Mouse (Mus musculus): ENCODE data around the gene Etnk2. TPM values are rescaled to one million over a fixed set of nuclear protein-coding genes. Genes with fewer than 3 reads are reported as not detected.
A peak's percentile ranks its signal among the peaks of the same experiment; 100 is the strongest.

Gene Etnk2
- polyA plus RNA-seq, 1 experiment: 0.18 TPM

DNA sequence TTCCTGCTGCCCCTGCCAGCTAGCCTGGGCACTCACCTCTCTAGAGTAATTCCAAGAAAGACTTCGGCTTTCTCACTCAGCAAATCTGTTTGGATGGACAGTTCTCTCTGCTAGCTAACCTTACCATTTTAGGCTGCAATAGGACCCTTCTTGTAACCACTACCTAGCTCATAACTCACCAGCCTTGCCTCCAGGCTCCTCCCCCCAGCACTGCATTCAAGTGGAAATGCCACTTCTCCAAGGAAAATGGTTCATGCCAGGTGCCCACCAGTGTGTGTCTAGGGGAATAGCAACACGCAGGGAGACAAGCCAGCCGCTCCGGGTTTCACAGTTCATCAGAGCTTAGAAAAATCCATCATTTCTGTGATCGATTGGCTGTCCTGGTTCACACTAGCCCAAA, 14.2 kb downstream of the Etnk2 start:
- H3K4me1 ChIP-seq (replicated peaks; ENCODE audit: control insufficient read depth, insufficient read depth, low read length): no peaks in the 10 kb centered on the region
- H3K36me3 ChIP-seq (ENCODE audit: control insufficient read depth, insufficient read depth, low read length): no peaks in the 10 kb centered on the region
- no peak overlapping the region for H3K4me3 ChIP-seq (ENCODE audit: control insufficient read depth, insufficient read depth, low read length)
- no peak overlapping the region for H3K27ac ChIP-seq (ENCODE audit: control insufficient read depth, insufficient read depth, low read length)
- WGBS: 94% methylated on average over 5 of the region's 5 CpGs
- DNase-seq: no peak
- no peaks in the 10 kb centered on the region for H3K27me3 ChIP-seq (ENCODE audit: control insufficient read depth, insufficient read depth, low read length)
- TF ChIP-seq POLR2A (IDR thresholded peaks at IDR 0.05; ENCODE audit: control insufficient read depth, extremely low read depth, insufficient read depth, low read length, poor library complexity) (no peak), CTCF (IDR thresholded peaks at IDR 0.05; ENCODE audit: borderline replicate concordance, control insufficient read depth, extremely low read depth, insufficient read depth, low read length, poor library complexity) (no peak)

DNA sequence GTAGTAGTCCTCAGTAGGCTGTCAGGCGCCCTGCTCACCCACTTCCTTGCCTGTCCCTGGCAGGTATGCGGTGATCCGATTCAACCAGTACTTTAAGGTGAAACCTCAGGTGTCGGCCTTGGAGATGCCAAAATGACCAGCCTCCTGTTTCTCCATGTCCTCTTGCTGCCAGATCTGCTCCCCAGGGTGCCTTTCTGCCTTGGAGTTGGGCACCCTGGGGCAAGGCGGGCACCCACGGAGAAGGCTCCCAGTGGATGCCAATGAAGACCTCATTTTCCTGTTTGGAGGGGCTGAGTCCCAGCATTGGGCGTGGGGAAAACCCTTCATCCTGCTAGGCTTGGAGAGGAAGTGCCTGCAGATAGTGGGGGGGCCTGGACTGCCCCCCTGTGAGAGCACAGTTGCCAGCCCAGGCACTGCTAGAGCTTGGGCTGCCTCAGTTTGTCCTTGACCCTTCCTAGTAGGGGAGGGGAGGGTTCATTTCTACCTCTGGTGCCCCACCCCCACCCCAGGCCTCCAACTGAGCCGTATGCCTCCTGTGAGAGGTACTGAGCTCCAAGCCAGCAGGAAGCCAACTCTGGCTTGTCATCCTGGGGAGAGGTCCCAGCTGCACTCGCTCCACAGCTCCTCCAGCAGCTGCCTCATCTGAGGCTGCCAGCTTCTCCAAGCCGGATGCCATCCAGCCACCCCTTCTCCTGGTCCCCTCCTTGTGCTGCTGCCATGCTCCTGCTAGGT, 16.0 kb downstream of the Etnk2 start:
- DNase-seq: no peak
- no peaks in the 10 kb centered on the region for H3K27me3 ChIP-seq (ENCODE audit: control insufficient read depth, insufficient read depth, low read length)
- H3K4me1 ChIP-seq (replicated peaks; ENCODE audit: control insufficient read depth, insufficient read depth, low read length): no peaks in the 10 kb centered on the region
- 78% methylated on average over 10 of the region's 10 CpGs for whole genome bisulfite sequencing
- H3K27ac ChIP-seq (ENCODE audit: control insufficient read depth, insufficient read depth, low read length): no peak overlapping the region
- no peak for TF ChIP-seq CTCF (IDR thresholded peaks at IDR 0.05; ENCODE audit: borderline replicate concordance, control insufficient read depth, extremely low read depth, insufficient read depth, low read length, poor library complexity)
- no peak for TF ChIP-seq POLR2A (IDR thresholded peaks at IDR 0.05; ENCODE audit: control insufficient read depth, extremely low read depth, insufficient read depth, low read length, poor library complexity)
- H3K36me3 ChIP-seq (ENCODE audit: control insufficient read depth, insufficient read depth, low read length): no peaks in the 10 kb centered on the region
- H3K4me3 ChIP-seq (ENCODE audit: control insufficient read depth, insufficient read depth, low read length): no peak overlapping the region

DNA sequence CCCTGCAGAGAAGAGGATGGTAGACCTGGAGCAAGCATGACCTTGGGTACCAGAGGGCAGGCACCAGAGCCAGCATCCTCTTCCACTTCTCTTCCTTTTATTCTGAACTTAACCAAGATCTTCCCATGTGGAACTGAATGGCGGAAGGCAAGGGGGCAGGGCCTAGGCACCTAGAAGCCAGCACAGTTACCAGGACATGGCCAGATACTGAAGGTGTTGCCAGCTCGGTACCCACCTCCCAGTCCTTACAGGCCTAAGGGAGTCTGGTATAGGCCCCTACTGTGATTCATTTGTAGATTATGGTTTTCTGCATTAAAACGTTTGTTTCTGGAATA, 16.6 kb downstream of the Etnk2 start:
- Histone ChIP-seq H3K27me3 (ENCODE audit: control insufficient read depth, insufficient read depth, low read length) (no peaks in the 10 kb centered on the region), H3K4me1 (replicated peaks; ENCODE audit: control insufficient read depth, insufficient read depth, low read length) (no peaks in the 10 kb centered on the region), H3K4me3 (ENCODE audit: control insufficient read depth, insufficient read depth, low read length) (no peak overlapping the region), H3K36me3 (ENCODE audit: control insufficient read depth, insufficient read depth, low read length) (no peaks in the 10 kb centered on the region), H3K27ac (ENCODE audit: control insufficient read depth, insufficient read depth, low read length) (no peak overlapping the region)
- 94% methylated on average over 3 of the region's 3 CpGs for WGBS
- DNase-seq: no peak
- no peak for TF ChIP-seq CTCF (IDR thresholded peaks at IDR 0.05; ENCODE audit: borderline replicate concordance, control insufficient read depth, extremely low read depth, insufficient read depth, low read length, poor library complexity)
- TF ChIP-seq POLR2A (IDR thresholded peaks at IDR 0.05; ENCODE audit: control insufficient read depth, extremely low read depth, insufficient read depth, low read length, poor library complexity): no peak

DNA sequence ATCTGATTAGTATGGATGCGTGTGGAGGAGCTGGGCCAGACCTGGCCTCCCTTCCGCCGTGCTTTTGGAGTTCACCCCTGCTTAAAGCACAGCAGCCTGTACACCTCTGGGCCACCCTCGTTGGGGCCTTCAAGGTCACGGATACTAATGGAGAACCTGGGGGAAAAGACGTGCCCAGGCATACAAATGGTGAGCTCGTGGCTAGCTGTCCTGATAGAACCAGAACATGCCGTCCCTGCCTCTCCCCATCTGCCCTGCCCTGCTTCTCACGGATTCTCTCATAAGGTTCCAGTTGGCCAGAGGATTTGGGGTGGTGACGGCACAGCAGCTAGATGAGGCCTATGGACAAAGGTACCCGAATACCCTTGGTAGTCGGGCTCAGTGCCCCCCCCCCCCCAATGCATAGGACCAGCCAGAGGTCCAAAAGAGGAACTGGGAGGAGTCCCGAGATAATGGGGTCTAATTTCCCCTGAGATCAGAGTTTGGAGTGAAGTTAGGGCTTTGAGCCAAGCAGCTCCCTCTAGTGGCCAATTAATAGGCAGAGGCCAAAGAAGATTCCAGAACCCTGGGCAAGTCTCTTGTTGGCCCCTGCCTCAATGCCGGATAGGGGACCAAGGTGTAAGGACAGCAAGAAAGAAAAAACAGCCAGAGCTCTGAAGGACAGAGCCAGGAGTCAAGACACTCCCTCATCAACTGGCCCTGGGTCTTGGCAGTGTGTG, 17.1 kb downstream of the Etnk2 start:
- no peaks in the 10 kb centered on the region for H3K27me3 ChIP-seq (ENCODE audit: control insufficient read depth, insufficient read depth, low read length)
- H3K4me1 ChIP-seq (replicated peaks; ENCODE audit: control insufficient read depth, insufficient read depth, low read length): no peaks in the 10 kb centered on the region
- H3K36me3 ChIP-seq (ENCODE audit: control insufficient read depth, insufficient read depth, low read length): no peaks in the 10 kb centered on the region
- no peak for DNase-seq
- H3K4me3 ChIP-seq (ENCODE audit: control insufficient read depth, insufficient read depth, low read length): no peak overlapping the region
- TF ChIP-seq POLR2A (IDR thresholded peaks at IDR 0.05; ENCODE audit: control insufficient read depth, extremely low read depth, insufficient read depth, low read length, poor library complexity) (no peak), CTCF (IDR thresholded peaks at IDR 0.05; ENCODE audit: borderline replicate concordance, control insufficient read depth, extremely low read depth, insufficient read depth, low read length, poor library complexity) (peak; percentile 48; the same call in 1 of the 2 replicates)
- 61% methylated on average over 14 of the region's 14 CpGs for WGBS
- H3K27ac ChIP-seq (ENCODE audit: control insufficient read depth, insufficient read depth, low read length): no peak overlapping the region

DNA sequence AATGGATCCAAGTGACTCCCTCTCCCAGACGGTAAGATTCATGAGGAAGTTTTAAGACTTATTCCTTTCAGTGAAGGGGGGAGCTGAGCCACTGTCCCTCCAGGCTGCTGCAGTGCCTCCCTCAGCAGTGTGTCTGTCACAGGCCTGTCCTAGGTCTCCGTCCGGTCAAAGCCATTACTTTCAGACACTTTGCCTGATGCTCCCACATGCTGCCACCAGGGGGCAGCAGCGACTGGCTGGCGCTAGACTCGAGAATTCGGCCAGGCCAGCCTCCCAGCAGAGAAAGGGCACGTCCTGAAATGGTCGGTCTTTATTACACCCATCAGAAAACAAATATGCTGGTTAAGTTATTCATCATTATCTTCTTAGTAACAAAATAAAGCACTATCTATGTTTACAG, 18.6 kb downstream of the Etnk2 start:
- H3K27ac ChIP-seq (ENCODE audit: control insufficient read depth, insufficient read depth, low read length): no peak overlapping the region
- H3K4me3 ChIP-seq (ENCODE audit: control insufficient read depth, insufficient read depth, low read length): no peak overlapping the region
- H3K4me1 ChIP-seq (replicated peaks; ENCODE audit: control insufficient read depth, insufficient read depth, low read length): peaks cover 7% of the 10 kb centered on the region
- 24% methylated on average over 9 of the region's 9 CpGs for whole genome bisulfite sequencing
- no peaks in the 10 kb centered on the region for H3K36me3 ChIP-seq (ENCODE audit: control insufficient read depth, insufficient read depth, low read length)
- DNase-seq: no peak
- TF ChIP-seq POLR2A (IDR thresholded peaks at IDR 0.05; ENCODE audit: control insufficient read depth, extremely low read depth, insufficient read depth, low read length, poor library complexity) (no peak), CTCF (IDR thresholded peaks at IDR 0.05; ENCODE audit: borderline replicate concordance, control insufficient read depth, extremely low read depth, insufficient read depth, low read length, poor library complexity) (peak; percentile 98)
- H3K27me3 ChIP-seq (ENCODE audit: control insufficient read depth, insufficient read depth, low read length): no peaks in the 10 kb centered on the region

DNA sequence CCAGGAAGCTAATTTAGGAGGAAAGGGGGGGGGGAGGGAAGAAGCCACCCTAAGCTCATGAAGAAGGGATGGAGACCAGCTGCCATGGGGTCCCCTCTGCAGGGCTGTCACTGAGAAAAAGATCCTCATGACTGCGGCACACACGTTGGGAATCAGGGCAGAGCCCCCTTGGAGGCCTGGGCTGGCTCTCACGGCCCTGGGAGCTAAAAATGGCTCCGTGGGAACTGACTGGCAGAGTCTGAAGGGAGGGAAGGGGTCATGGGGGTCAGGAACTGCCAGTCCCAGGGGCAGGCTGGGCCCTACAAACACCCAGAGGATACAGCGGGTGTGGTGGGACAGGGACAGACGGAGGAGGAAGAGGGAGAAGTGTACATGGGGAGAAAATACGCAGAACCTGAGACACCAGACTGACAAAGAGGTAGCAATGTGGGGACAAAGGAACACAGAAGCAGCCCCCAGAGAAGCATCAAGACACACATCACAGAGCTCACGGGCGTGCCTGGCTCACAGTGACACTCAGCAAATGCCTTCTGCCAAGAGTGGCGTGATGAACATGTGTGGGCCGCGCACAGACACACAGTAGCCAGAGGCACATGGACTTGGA, 19.3 kb downstream of the Etnk2 start:
- peaks cover 7% of the 10 kb centered on the region for H3K4me1 ChIP-seq (replicated peaks; ENCODE audit: control insufficient read depth, insufficient read depth, low read length)
- no peak overlapping the region for H3K27ac ChIP-seq (ENCODE audit: control insufficient read depth, insufficient read depth, low read length)
- no peaks in the 10 kb centered on the region for H3K36me3 ChIP-seq (ENCODE audit: control insufficient read depth, insufficient read depth, low read length)
- TF ChIP-seq CTCF (IDR thresholded peaks at IDR 0.05; ENCODE audit: borderline replicate concordance, control insufficient read depth, extremely low read depth, insufficient read depth, low read length, poor library complexity) (no peak), POLR2A (IDR thresholded peaks at IDR 0.05; ENCODE audit: control insufficient read depth, extremely low read depth, insufficient read depth, low read length, poor library complexity) (no peak)
- no peak overlapping the region for H3K4me3 ChIP-seq (ENCODE audit: control insufficient read depth, insufficient read depth, low read length)
- H3K27me3 ChIP-seq (ENCODE audit: control insufficient read depth, insufficient read depth, low read length): no peaks in the 10 kb centered on the region
- WGBS: 86% methylated on average over 12 of the region's 12 CpGs
- DNase-seq: no peak

All from thymus, adult 2 months (tissue).